9 mouse cellular contexts compared by ENCODE assay signal in genomic region chr8:70005178-70005577, GRCm38 (mm10). TPM values are rescaled to one million over a fixed set of nuclear protein-coding genes. Genes with fewer than 3 reads are reported as not detected.
DNase-seq lines count a peak whose midpoint lies in the region.
"Had no signal": no experiment of that assay in that cellular context is flagged by ENCODE, and none has a peak within 500 bp of the region (broad histone marks: within the 10 kb centered on the region; RNA-seq: fewer than 3 reads in every experiment).

No protein-coding gene starts in this region.

- intact Hi-C loops in heart, postnatal 14 days (cut with DNase I) = no loop called here

- DNase-seq in kidney, postnatal 14 days = peak; percentile 44
- no peak for DNase-seq in kidney, postnatal 10 days
- DNase-seq in heart, adult 9 months (ENCODE audit: low spot score in 2 of 2) = peak; percentile 51 to 73
- peak; percentile 12 to 16 for DNase-seq in heart, postnatal 14 days
- DNase-seq in lung, postnatal 25 days (ENCODE audit: low spot score) = peak; percentile 82
- no peak for DNase-seq in retina, postnatal 1 day
- no peak for DNase-seq in gastrocnemius, postnatal 25 days
- DNase-seq: adrenal gland, adult 8-10 months; cerebellum, adult 8-10 months had no signal

RNA-seq across cellular contexts. Expression of gene Gatad2a, which starts 9.0 kb away (rescaled TPM):
- 10 to 100 TPM; 41.7 to 41.9 TPM for total RNA-seq in heart, postnatal 14 days (2021)
- 10 to 100 TPM; 25.4 to 26.2 TPM for total RNA-seq in gastrocnemius, postnatal 25 days (2021)

RNA-seq across cellular contexts. Expression of gene Mau2, which starts 37.4 kb away (rescaled TPM):
- 10 to 100 TPM; 39.3 to 40.3 TPM for total RNA-seq in heart, postnatal 14 days (2021)
- total RNA-seq in gastrocnemius, postnatal 25 days (2021) = 10 to 100 TPM; 24.5 to 25.1 TPM

RNA-seq across cellular contexts. Expression of gene Sugp1, which starts 37.4 kb away (rescaled TPM):
- 10 to 100 TPM; 19.1 to 19.4 TPM for total RNA-seq in heart, postnatal 14 days (2021)
- 10 to 100 TPM; 13.1 to 15.5 TPM for total RNA-seq in gastrocnemius, postnatal 25 days (2021)

Comparison
In these comparisons a context has a peak if more than half of its experiments do, and no peak if none do; other contexts are left out.
1. DNase-seq: peak in kidney, postnatal 14 days (single experiment), heart, adult 9 months (2 of 2), heart, postnatal 14 days (2 of 2) and lung, postnatal 25 days (single experiment); none in kidney, postnatal 10 days (single experiment), retina, postnatal 1 day (single experiment) and gastrocnemius, postnatal 25 days (single experiment).